Mouse (Mus musculus) c-Kit-positive CD71-positive TER-119-negative erythroid progenitor cells, embryonic 14.5 days (primary cell): ENCODE measurements around the gene Fam43b.
A peak's percentile ranks its signal among the peaks of the same experiment; 100 is the strongest.
"Not testable (repeated sequence)": the region's sequence is repeated elsewhere in the genome, so short reads cannot be mapped to it uniquely, and the experiment has no call there.

Source experiments
- DNase-seq: peaks from one replicate; pipeline ENCODE4 v3.0.0-alpha.2; 2013; ENCODE audit warnings: low read depth

Gene Fam43b

DNA sequence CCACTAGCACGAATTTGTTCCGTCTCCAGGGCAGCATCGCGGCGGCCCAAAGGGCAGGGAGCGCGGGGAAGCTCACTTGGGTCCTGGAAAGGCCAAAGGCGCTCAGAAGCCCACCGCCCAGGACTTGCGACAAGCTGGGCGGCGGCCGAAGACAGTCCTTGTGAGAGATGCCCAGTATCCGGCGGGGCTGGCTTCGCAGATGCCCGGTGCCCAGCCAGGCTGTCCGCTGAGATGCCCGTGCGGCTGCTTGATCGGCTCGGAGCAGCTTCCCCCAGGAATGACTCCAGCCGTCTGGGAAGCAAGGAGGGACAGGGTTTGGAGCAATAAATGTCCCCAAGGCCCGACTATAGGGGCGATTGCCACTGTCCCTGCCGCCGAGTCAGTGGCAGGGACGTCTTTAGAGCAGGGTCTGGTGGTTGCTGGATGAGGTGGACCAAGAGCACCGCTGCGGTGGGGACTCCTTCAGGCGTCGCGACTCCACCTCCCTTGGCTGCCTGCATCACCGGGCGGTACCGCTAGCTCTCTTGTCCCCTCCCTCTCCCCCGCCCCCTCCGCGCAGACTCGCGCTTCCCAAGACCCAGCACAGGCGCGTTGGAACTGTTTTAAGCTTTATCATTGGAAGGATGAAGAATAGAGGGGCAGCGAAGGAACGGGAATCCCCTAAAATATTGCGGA is at the start of gene Fam43b:
Gene Fam43b, minus strand, starts transcription at position 558 of the 675 bp plus-strand sequence.
- no peak for DNase-seq

DNA sequence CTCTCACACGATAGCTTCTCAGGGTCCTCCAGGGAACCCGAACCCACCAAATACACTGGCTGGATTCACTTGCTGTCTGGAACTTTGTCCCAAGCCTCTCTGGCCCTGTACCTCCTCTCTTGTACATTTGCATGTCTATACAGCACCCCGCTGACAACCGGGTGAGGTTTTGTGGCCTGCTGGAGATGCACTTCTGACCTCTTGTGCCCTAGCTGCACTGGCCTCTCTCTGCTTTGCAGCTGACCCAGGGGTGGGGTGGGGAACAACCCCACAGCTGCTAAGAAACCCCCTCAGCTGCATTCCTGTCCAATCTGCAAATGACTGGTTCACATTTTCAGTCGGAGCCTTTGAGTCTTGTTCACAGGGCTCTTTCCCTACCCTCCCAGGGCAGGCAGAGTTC is 48.6 kb upstream of the Fam43b start:
- DNase-seq, result no peak

DNA sequence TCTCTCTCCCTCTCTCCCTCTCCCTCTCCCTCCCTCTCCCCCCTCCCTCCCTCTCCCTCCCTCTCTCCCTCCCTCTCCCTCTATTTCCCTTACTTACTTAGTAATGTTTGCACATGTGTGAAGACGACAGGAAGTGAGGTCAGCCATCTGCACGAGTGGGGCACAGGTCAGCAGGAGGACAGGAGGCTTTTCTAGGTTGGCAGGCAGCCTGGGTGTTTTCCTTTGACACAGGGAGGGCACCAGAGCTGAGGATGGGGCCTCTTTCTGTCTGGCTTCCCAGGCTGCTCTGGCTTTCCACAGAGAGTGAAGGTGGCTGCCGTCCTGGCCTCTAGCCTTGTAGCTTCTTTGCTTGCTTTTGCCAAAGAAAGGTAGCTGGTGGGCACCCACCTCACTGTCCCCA is 43.7 kb upstream of the Fam43b start:
- DNase-seq, result no peak

DNA sequence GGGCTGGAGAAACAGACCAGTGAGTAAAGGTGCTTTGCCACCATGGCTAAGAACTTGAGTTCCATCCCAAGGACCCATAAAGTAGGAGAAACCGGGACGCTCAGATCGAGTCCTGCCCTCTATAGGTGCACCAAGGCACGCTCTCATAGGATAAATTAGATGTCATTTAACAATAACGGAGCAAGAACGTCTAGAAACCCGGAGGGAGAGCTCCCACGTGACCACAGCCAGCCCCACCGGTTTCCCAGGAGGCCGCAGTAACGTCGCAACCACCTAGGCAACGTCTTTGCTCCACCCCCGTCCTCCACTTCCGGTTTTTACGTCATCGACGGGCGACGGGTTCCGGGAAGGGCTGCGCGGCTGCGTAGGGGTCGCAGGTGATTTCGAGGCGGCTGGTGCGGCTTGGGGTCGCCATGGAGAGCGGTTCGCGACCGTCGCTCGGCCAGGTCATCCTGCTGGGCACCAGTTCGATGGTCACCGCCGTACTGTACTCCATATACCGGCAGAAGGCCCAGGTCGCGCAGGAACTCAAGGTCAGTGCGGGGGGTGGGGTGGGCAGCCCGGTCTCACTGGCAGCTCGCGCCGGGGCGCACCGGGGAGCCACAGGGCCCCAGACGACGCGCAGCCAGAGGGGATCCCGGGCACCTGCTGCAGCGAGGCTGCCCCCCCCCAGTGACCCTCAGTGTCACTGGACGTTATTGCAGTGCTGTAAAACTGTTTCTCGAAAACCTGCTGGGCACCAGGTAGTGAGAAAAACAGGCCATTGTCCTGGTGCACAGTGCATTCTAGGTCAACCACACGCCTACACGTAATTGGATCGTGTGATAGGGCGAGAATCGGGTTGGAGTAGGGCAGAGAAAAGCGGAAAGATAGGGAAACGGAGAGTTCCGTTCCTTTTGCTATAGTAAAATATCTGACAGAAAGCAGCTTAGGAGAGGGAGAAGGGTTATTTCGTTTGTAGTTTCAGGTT is 38.3 kb upstream of the Fam43b start, which contains the start of gene Mul1:
Gene Mul1, plus strand, starts transcription at position 325 of the 970 bp plus-strand sequence.
- peak; percentile 90 for DNase-seq

DNA sequence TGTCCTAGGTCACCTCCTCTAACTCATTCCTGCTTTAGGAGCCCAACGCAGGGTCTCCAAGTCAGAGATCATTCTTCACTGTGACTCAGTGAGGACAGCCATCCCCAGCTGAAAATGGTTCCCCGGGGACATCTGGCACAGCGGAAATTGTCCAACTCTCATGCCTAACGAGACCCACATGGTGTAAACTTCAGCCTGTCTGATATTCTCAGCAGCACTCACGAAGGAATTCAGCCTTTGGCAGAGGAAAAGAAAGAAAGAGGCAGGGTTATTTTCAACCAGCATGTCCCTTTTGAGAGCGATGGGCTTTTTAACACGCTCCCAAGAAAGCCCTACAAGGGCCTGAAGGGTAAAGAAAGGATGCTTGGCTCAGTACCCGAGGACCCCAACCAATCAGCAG is 35.0 kb upstream of the Fam43b start:
- no peak for DNase-seq

DNA sequence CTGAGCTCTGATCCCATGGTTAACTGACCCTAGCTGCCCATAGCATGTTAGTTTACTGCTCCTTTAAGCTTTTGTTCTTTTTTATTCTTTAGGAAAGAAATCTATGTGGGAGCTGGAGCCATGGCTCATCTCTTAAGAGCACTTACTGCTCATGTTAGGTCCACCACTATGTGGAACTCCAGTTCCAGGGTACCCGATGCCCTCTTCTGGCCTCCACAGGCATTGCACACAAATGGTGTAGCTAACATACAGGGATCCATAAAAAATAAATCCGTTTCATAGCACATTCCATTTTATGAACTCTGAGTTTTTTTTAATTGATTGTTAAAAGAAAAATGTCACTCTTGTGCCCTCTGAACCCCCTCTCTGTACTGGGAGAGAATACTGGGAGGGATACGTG is 33.5 kb upstream of the Fam43b start:
- no peak for DNase-seq

DNA sequence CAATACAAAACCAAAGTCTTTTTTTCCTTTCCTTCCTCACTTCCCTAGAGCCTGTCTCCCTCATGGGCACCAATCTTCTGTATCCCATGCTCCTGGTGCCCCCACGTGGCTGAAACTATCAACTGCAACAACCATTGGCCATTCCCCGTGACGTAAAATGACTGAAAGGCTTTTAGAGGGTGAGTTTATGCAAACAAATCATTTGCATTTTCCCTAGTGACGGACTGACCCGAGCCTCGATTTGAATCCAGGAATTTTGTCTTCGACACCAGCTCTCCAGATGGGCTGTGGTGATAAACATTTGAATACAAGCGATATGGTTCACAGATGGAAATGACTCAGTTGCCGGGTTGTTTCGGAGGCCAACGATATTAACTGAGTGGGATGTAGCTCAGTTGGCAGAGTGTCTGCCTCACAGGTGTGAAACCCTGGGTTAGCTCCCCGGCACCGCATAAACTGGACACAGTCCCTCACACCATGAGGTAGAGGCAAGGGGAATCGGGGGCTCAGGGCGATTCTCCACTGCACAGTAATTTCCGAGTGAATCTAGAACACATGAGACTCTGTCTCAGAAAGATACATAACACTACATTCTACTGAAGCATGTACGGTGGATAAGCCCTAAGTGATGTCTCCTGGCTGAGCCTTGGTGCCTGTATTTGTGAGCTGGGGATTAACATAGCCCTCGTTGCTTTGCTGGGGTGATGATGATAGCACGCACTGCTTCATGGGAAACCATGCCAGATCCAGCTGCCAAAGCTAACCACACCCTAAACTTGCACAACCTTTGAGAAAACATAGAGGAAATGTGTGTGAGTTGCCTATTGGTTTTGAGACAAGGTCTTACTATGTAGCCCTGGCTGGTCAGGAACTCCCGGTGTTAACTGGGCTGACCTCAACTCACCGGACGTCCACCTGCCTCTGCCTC is 30.7 kb upstream of the Fam43b start:
- peak; percentile 62 for DNase-seq

DNA sequence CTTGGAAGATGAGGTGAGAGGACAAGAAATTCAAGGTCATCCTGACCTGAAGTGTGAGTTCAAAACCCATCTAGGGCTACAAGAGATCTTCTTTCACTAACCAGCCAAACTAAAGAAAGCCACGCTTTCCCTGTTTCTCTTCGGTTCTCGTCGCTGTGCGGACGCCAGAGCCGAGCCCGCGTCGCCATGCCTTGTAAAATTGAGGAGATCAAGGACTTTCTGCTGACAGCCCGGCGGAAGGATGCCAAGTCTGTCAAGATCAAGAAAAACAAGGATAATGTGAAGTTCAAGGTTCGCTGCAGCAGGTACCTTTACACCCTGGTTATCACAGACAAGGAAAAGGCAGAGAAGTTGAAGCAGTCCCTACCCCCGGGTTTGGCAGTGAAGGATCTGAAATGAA is 29.3 kb upstream of the Fam43b start:
- not testable (repeated sequence) for DNase-seq

DNA sequence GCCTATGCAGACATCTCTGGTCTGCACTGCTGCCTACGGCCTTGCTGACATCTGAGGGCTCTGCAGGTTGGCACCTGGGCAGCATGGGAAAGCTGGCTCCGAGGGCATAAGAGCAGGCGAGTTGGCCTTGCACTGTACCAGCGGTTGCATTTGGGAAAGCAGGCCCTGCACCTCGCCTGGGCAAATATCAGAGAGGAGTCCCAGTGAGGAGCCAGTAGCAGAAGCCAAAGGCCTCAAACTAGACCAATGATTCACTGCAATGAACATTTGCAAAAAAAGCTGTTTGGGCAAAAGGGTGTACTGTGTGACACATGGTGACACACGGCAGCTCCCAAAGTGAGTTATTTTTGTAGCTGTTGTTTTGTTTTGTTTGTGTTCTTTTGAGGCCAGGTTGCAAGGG is 28.7 kb upstream of the Fam43b start:
- no peak for DNase-seq

DNA sequence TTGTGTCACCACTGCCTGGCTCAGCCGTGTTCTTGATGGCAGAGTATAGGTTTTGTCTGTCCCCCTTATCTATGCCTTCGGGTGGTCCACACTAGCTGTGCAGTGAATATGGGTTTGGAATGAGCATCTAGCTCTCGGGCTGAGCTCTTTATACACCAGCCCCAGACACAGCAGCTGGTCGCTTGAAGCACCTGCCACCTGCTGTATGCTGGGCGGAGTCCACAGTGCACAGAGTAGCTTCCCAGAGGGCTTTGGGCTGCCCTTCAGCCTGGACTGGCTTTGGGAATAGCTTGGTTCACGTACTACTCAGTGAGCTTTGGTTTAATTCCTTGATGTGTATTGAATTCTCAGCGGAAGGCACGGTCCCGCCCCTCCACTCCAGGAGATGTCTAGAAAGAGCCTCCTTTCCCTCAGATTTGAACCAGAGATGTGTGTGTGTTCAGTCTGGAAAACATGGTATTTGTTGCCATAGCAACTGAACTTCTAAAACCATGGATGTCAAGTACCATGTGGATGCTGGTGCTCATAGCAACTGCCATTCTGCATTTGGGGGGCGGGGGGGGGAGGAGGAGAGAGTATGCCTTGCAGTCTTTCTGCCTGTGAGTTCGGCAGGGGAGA is 22.1 kb upstream of the Fam43b start:
- no peak for DNase-seq

DNA sequence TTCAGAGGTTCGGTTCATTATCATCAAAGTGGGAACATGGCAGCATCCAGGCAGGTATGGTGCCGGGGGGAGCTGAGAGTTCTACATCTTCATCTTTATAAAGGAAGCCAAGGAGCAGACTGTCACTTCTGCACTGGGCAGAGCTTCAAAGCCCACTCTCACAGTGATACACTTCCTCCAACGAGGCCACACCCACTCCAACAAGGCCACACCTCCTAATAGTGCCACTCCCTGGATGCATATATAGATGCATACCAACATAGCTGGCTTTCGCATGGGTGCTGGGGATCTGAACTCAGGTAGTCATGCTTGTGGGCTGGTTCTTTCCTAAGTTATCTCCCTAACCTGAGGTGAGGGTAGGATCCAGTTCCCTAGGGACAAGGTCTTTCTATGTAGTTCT is 21.6 kb upstream of the Fam43b start:
- no peak for DNase-seq

DNA sequence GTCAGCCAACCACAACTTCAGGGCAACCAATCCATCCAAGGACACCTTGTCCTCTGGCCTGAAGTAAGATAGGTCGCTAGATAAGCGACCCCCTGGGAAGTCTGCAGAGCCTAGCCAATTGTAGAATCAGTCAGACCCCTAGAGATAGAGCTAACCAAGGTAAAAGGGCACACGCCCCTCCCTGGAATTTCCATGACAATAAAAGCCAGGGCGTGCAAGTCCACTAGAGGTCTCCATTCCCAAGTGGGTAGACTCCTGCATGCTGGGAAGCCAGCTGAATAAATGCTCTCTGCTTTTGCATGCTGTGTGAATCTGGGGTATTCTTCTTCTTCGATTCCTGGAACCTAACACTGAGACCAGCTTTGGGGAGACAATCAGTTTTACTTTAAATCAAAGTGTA is 20.1 kb upstream of the Fam43b start:
- DNase-seq, result no peak

DNA sequence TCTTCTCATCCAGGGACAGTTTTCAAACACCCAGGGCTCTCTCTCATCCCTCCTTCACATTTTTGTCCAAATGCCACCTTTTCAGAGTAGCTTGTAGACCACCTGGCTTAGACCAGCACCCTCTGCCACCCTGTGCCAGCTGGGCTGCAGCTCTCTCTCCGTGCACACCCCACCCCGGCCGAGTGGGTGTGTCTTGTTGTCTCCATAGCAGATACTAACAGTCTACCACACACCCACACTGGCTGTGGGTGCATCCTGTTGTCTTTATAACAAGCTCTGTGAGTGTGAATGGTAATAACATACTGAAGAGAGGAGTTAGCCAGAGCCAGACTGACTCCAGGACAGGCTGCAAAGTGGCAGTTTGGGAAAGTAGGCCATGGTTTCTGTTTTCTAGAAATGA is 19.7 kb upstream of the Fam43b start:
- no peak for DNase-seq

DNA sequence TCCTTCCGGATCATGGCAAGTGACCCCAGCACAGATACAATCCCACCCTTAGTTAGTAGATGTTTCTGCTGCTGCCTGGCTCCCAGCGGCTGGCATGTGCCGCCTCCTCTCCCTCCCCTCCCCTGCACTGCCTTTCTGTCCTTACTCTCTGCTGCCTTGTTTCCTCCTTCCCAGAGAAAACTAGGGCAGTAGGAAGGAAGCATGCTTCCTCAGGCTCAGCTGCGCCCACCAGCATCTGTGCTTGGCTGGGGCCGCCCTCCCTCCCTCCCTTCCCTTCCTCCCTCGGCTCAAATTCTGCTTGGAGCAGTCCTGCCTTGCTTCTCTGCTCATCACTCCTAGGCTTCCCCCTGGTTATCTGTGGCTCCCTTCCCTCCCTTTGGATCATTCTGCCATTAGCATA is 18.4 kb upstream of the Fam43b start:
- DNase-seq, result no peak

DNA sequence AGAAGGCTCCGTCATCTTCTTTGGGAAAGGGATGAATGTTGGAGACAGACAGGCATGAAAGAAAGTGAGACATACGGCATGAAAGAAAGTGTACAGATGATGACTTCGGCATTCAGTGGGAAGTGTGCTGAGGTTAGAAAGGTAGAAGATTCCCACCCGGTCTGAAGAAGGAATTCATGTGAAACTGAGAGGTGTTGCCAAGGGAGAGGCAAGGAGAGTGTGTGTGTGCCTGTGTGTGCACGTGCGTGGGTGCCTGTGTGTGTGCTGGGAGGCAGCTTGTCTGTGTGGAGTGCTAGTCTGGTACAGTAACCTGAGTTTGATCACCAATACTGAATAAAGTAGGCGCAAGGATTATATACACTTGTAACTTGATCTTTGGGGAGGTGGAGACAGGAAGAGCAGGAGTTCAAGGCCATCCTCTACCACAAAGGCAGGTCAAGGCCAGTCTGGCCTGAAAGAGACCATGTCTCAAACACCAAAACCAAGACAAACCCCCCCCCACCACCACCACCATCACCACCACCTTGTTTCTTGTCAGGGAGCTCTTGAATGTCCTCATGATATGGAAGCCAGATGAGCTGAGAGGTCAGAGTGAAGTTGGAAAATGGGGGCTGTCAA is 15.3 kb upstream of the Fam43b start:
- DNase-seq, result no peak

DNA sequence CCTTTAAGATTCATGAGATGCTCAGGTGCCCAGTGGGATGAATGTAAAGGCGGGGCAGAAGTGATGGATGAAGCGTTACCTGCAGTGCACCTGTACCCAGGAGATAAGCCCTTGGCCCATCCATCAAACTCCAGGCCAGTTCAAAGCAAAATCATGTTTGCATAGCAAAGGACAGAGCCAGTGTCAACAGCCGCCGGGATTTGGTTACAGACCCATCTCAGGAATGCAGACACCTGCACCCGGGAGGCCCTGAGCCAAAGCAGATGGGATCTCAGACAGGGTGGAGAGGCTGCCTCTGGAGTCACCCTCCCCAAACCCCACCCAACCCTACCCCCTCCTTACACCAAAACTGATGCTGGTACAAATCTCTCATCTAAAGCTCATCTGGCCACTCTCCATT is 14.7 kb upstream of the Fam43b start:
- DNase-seq, result no peak

DNA sequence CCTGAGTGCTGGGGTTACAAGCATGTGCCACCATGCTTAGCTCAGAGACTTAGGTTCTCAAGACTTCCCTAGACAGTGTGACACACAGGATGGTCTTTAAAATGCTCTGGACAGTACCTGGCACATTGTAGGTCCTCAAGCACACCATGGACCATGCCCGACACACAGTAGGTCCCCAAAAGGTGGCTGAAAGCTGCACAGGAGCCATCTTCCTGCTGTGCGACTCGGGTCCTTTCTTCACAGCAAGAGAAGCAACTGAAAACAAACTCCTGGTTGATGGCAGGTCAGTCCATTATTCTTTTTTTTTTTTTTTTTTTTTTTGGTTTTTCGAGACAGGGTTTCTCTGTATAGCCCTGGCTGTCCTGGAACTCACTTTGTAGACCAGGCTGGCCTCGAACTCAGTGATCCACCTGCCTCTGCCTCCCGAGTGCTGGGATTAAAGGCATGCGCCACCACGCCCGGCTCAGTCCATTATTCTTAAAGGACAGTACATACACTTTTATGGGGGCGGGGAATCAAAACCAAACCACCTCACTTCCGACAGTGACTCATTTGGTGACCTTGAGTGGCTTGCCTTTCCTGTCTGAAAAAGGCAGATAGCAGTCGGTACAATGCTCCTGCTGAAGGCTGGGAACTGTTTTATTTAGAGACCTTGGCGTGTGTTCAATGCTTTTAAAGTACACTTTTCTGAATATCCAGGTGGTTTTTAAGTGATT is 11.3 kb upstream of the Fam43b start:
- no peak for DNase-seq

DNA sequence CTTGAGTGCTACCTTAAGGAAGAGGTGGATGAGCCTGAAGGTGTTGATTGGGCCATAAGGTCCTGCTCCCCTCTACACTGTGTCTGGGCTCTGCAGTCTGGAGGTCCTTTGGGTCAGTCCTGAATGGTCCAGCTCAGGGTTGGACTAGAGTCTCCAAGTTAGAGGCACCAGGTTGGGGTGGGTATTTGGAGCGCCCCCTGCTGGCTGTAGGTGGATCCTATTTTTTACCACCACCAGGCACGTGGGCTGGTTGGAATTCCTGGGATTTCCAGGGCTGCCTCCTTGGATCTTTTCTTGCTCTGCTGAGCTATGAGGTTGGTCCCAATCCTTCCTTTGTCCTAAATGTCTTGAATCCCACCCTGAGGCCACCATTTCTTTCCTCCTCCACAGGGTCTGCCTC is 8.5 kb upstream of the Fam43b start:
- no peak for DNase-seq

DNA sequence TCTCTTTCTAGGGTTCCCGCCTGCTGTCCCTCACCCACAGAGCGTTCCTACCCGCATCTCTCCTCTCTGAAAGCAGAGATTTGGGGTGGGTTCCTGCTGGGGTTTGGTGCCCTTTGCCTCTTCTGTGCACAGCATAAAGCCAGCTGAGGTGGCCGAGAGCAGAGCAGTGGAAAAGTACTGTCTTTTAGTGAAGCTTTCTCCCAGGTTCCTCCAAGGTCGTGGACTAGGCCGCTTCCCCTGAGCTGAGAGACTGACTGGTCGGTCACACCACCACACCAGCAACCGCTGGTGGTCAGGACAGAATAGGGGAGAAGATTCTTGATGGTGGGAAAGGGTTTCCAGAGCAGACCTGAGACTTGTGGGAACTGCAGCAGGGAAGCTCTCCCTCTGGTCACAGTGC is 383 bp upstream of the Fam43b start:
- no peak for DNase-seq

DNA sequence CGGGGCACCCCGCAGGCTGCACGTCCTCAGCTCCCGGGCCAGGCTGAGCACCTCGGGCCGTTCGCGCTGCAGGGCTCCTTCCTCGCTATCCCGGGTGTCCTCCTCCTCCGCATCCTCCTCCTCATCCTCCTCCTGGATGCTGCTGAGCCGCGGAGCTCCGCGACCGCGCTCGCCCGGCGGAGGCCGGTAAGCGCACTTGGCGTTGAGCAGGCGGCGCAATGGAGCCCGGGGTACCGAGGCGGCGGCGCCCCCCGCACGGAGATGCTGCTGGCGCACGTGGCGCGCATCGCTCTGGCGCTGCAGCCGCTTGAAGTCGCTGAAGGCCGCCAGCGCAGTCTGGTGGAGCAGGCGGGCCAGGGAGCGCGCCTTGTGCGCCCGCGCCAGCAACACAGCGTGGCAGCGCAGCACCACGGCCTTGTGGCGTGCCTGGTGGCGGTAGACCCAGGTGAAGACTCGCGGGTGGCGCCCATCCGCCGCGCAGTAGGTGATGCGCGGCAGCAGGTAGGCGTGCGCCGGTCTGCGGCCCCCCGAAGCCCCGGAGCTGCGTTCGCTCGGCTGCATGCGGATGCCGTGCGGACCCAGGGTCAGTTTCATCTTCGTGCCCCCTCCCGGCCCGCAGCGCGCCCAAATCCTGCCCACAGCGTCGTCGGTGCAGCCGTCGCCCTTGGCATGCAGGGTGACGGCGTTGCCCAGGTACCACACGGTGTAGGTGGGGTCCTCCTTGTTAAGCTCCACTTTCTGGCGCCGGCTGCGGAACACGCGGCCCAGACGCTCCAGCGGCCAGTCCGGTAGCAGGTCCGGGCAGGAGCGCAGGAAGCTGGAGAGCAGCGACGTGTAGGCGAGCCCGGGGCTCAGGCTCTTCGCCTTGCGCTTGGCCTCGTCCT is 999 bp downstream of the Fam43b start:
- no peak for DNase-seq
